Mouse (Mus musculus): ENCODE data around the gene Tspo. TPM values are rescaled to one million over a fixed set of nuclear protein-coding genes. Genes with fewer than 3 reads are reported as not detected.

Gene Tspo
- total RNA-seq (2015) (184 and 209 TPM in 2 replicates), total RNA-seq (2017) (112 and 119 TPM in 2 replicates)

GRCm38 (mm10) chr15:83563327-83563856 is at the start of gene Tspo, which contains the start of gene Mcat:
Gene Tspo (plus strand): TSS chr15:83563592.
Gene Mcat (minus strand): TSS chr15:83563787.
- ATAC-seq (ENCODE audit: poor library complexity, severe bottlenecking) = peak; percentile 68

- ATAC-seq (ENCODE audit: poor library complexity, severe bottlenecking) = no peak
These were observed 48.4 kb upstream of the Tspo start for GRCm38 (mm10) chr15:83515018-83515417.

- ATAC-seq (ENCODE audit: poor library complexity, severe bottlenecking) = peak; percentile 96
These were observed 45.0 kb upstream of the Tspo start for GRCm38 (mm10) chr15:83518215-83519048.

GRCm38 (mm10) chr15:83520861-83521382 is 42.5 kb upstream of the Tspo start:
- ATAC-seq (ENCODE audit: poor library complexity, severe bottlenecking) = no peak

- no peak for ATAC-seq (ENCODE audit: poor library complexity, severe bottlenecking)
These were observed 40.2 kb upstream of the Tspo start for GRCm38 (mm10) chr15:83523196-83523595.

GRCm38 (mm10) chr15:83523638-83524332 is 39.6 kb upstream of the Tspo start:
- ATAC-seq (ENCODE audit: poor library complexity, severe bottlenecking) = no peak

GRCm38 (mm10) chr15:83524333-83524729 is 39.1 kb upstream of the Tspo start:
- ATAC-seq (ENCODE audit: poor library complexity, severe bottlenecking) = no peak

GRCm38 (mm10) chr15:83526424-83527091 is 36.8 kb upstream of the Tspo start, which contains the start of gene Bik:
Gene Bik (plus strand): TSS chr15:83526862.
- ATAC-seq (ENCODE audit: poor library complexity, severe bottlenecking) = peak; percentile 55

GRCm38 (mm10) chr15:83527092-83527437 is 36.3 kb upstream of the Tspo start:
- ATAC-seq (ENCODE audit: poor library complexity, severe bottlenecking) = peak; percentile 43

GRCm38 (mm10) chr15:83527747-83528146 is 35.6 kb upstream of the Tspo start:
- ATAC-seq (ENCODE audit: poor library complexity, severe bottlenecking) = no peak

GRCm38 (mm10) chr15:83528892-83529291 is 34.5 kb upstream of the Tspo start:
- ATAC-seq (ENCODE audit: poor library complexity, severe bottlenecking) = no peak

GRCm38 (mm10) chr15:83529765-83530164 is 33.6 kb upstream of the Tspo start:
- no peak for ATAC-seq (ENCODE audit: poor library complexity, severe bottlenecking)

- ATAC-seq (ENCODE audit: poor library complexity, severe bottlenecking) = no peak
These were observed 33.2 kb upstream of the Tspo start for GRCm38 (mm10) chr15:83530233-83530632.

- no peak for ATAC-seq (ENCODE audit: poor library complexity, severe bottlenecking)
These were observed 32.7 kb upstream of the Tspo start for GRCm38 (mm10) chr15:83530688-83531087.

GRCm38 (mm10) chr15:83531961-83532469 is 31.4 kb upstream of the Tspo start:
- no peak for ATAC-seq (ENCODE audit: poor library complexity, severe bottlenecking)

- no peak for ATAC-seq (ENCODE audit: poor library complexity, severe bottlenecking)
These were observed 30.8 kb upstream of the Tspo start for GRCm38 (mm10) chr15:83532606-83533005.

- ATAC-seq (ENCODE audit: poor library complexity, severe bottlenecking) = no peak
These were observed 28.2 kb upstream of the Tspo start for GRCm38 (mm10) chr15:83534960-83535889.

- no peak for ATAC-seq (ENCODE audit: poor library complexity, severe bottlenecking)
These were observed 27.5 kb upstream of the Tspo start for GRCm38 (mm10) chr15:83535890-83536231.

GRCm38 (mm10) chr15:83538855-83539254 is 24.5 kb upstream of the Tspo start:
- no peak for ATAC-seq (ENCODE audit: poor library complexity, severe bottlenecking)

GRCm38 (mm10) chr15:83539905-83540304 is 23.5 kb upstream of the Tspo start:
- ATAC-seq (ENCODE audit: poor library complexity, severe bottlenecking) = no peak

All from megakaryocyte, adult 5-6 weeks (primary cell).